Mouse (Mus musculus) retina, postnatal 1 day (tissue): ENCODE results near the gene Phf23.
A peak's percentile ranks its signal among the peaks of the same experiment; 100 is the strongest.

ENCODE experiments used
- DNase-seq: peaks from one replicate; pipeline ENCODE4 v3.0.0-alpha.2; 2012

Gene Phf23

DNA sequence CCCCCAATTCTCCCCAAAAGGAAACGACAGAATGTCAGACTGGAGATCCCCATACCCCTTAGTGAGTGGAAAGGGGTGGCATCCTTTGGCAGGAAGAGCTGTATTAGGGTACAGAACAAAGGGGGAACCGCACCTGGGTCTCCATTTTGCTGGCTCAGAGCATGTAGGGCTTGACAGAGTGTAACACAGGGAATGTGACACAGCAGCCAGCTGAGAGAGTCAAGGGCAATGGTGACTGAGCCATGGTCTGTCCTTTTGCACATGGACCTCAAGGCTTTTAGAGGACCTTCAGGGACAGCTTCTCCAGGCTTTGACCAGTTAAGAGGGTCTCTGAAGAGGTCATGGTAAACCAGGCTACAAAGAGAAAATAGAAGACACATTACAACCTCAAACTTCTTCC, 20.7 kb upstream of the Phf23 start:
- no peak for DNase-seq

DNA sequence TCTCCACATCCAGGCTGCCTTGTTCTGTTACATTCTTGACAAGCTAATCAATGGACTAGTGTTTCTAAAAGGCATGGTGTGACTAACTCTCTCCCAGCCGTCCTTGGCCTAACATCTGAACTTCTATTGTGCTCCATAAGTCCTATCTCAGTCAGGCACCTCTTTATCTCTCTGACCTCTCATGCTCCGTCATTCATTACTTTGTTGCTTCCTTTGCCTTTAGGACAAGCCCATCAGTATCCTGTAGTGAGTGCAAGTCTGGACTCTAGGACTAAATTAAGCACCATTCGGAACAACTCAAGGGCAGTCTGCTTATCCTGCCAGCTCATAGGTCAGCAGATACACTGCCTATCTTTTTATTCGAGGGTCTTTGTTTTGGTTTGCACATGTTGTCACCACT, 19.3 kb upstream of the Phf23 start:
- no peak for DNase-seq

DNA sequence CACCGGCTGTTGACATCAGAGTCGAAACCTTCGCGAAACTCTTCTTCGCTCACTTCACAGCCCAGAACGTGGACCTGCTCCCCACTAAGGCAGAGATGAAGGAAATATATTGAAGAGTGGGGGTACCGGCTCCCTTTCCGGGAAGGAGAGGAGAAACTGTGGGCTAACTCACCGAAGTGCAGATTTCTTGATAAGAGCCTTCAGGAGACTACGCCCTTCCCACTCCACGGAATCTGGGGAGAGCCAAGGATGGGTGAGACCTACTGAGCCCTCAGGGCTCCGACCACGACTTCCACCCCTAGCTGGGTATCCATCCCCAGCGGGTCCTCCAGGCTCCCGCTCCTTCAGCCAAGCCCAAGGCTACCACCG, 15.8 kb upstream of the Phf23 start:
- no peak for DNase-seq

DNA sequence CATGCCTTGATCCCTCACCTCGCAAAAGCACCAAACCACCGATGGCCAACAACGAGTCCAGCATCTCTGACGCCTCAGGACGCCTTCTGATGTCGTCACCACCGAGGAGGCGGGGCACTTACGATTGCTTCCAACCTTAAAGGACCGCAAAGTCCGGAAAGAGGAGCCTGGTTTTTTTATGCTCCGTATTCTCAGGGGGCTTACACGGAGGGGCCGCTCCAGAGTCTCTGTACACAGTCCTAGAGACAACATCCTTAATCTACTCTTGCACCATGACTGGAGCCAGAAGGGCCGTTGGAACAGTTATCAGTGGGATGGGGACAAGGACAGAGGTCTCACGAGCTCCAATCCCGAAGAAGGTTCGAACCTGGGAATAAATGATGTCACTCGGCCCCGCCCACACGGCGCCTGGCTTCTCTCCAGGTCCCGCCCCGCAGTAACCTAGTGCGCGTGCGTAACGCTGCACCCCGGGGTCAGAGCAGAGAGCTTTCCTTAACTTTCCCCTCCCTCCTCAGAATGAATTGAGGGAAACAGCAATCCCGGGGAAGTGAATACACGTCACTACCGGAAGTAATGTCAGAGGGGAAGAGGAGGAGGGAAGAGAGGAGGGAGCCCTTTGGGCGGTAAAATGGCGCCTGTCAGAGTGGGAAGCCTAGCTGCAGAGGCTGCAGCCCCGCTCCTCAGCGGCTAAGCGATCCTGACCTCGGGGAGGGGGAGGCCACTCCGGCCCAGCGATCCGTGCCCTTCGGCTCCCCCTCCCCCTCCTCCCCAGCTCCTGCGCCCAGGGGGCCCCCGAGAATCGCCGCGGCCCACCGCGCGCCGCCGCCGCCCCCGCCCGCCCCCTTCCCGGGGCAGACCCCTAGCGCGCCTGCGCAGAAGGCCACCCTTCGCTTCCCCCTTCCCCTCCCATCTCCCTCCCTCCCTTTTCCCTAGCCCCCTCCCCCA, 15.1 kb upstream of the Phf23 start:
- peak; percentile 100 for DNase-seq

DNA sequence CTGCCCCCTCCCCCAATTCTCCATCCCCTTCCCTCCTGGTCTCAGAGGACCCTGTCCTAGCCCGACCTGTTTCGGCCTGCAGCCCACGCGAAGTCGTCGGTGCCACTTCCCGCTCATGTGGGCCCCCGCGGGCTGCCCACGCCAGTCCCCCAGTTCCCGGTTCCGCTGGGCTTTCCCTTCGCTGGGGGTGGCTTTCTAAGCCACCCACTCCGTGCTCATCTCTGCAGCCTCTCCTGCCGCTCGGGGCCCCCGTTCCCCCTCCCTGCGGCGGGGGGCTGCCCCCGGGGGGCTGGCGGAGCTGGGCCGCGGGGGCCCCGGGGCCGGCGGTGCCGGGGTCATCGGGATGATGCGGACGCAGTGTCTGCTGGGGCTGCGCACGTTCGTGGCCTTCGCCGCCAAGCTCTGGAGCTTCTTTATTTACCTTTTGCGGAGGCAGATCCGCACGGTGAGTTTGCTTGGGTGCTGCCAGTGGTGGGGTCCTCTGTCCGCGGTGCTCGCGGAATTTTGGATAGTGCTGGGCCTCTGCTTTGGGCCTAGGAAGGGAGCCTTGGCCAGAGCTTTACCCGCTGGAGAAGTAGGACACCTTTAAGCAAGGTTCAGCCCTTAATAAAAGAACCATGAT, 14.3 kb upstream of the Phf23 start, which contains the start of gene Ctdnep1:
Gene Ctdnep1 (plus strand): TSS at position 16 of the 622 bp plus-strand sequence.
- no peak for DNase-seq

DNA sequence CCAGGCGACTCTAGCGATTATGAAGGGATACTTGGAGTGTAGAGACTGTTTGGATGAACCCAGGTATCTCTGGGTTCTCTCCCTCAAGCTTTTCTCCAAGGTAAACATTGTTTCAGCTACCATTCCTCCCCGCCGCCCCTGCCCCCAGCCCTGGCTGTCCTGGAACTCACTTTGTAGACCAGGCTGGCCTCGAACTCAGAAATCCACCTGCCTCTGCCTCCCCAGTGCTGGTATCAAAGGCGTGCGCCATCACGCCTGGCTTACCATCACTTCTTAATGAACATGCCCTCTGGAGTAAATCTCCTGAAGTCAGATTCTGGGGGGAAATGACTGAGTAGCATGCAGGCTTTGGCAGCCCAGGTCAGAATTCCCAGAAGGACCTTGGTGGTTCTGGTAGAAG, 13.4 kb upstream of the Phf23 start, which contains the start of gene Elp5:
Gene Elp5 (minus strand): TSS at position 293 of the 400 bp plus-strand sequence.
- no peak for DNase-seq

DNA sequence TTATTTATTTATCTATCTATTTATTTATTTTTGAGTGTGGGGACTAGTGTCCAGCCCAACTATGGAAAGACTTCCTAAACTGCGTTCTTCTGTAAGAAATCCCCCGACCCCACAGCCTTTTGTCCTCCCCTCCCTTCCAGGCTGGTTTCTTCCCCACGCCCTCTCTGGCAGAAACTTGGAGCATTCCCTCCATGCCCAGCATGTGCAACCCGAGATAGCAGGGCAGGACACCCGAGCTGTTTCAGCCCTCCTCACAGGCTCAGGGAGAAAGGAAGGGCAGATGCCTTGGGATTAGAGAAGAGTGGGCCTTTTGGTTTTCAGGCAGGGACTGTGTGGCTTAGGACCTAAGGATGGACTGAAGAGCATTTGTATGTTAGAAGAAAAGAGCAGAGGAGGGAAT, 12.7 kb upstream of the Phf23 start:
- no peak for DNase-seq

DNA sequence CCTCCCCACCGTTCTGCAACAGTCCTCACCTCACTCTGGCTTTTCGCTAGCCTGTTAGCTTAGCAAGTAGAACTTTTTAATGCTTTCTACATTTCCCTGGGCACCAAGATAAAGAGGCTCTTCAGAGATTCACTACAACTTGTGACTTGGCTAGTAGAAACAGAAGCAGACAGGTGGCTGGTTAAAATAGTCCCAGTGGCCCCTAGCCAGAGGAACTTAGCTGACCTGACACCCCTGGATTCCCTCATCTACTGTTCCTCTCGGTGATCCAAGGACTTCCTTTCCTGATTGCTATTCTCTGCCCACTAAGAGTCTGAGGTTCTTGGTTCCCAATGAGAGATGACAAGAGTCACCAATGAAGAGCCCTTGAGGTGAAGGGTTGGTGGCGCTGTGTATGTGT, 12.2 kb upstream of the Phf23 start:
- DNase-seq, result no peak

DNA sequence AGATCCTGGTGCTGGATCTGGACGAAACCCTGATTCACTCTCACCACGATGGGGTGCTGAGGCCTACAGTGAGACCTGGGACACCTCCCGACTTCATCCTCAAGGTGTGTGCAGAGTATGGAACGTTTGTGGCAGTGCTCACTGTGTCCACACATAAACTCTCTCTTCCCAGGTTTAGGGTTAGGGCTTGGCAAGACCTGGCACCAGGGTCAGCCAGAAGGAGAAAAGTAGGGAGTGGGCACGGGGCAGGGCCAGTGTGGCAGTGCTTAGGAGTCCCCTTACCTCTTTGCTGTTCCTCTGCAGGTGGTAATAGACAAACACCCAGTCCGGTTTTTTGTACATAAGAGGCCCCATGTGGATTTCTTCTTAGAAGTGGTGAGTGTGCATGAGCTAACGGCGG, 11.1 kb upstream of the Phf23 start:
- no peak for DNase-seq

DNA sequence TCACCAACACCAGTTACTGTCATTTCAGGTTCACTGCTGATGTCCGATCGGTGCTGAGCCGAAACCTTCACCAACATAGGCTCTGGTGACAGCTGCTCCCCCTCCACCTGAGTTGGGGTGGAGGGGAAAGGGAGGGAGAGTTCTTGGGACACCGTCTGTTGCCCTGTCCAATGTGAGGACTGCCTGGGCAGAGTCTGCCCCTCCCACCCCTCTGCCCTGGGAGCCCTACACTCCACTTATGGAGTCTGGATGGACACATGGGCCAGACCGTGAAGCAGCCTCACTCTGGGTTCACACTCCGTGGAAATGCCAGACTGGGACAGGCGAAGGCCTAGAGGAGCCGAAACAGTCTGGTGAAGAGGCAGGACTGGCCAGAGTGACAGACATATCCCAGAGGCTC, 5.6 kb upstream of the Phf23 start:
- DNase-seq, result no peak

DNA sequence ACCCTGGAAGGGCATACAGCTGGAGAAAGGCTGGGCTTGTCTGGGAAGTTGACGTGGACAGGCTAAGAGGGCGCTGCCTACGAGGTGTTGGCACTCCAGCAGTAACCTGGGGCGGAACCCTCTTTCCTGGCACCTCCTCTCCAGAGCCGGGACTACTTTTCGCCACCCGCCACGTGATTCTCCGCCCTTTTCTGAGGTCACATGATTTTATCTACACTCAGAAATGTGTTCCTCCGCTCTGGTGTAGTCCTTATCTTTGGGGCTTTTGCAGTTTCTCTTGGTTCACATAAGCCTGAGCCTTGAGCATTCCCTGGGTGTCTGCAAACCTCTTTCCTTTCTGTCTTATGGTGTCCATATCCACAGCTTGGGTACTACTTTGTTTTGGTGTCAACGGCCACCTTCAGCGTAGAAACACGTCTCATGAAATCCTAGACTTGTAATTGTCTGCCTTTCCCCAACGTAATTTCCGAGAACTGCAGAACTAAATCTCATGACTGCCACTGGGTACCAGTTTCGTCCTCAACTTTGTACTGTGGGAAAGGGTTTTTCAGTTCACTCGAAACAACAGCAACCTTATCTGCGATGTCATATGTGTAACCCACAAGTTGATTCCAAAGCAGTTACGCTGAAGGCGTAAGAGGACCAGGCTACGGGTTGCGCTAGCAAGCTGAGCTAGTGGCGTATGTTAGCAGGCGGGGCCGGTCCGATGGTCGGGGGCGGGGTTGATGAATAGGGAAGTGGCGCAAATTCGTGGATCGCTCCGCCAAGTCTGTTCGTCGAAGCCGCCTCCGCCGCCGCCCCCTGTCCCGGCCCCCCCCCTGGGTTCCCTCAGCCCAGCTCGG, 4.5 kb upstream of the Phf23 start, which contains the start of gene Gabarap:
Gene Gabarap (plus strand): TSS at position 294 of the 842 bp plus-strand sequence.
- peak; percentile 98 for DNase-seq

DNA sequence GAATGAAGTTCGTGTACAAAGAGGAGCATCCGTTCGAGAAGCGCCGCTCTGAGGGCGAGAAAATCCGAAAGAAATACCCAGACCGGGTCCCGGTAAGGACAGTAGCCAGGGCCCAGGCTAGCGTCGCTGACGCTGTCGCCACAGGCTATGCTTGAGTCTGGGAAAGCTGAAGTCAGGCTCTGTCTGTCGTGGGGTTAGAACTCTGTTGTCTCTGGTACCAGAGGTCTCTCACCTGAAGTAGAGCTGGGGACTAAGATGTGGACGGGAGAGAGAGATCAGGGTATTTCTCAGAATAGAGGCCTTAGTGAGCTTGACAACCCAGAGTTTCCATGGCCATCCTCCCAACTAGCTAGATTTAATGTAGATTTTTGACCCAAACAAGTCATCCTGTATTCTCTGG, 3.9 kb upstream of the Phf23 start:
- no peak for DNase-seq

DNA sequence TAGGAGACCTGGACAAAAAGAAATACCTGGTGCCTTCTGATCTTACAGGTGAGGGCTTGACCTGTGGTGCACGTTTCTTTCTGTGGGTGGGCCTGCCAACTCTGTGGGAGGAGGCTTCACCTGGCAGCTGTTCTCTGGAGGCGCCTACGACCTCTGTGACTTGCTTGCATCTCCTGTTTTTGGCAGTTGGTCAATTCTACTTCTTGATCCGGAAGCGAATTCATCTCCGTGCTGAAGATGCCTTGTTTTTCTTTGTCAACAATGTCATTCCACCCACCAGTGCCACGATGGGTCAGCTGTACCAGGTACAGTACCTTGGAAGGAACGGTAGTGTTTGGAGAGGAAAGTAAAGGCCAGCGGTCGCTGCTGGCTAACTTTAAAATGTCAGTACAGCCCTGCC, 3.2 kb upstream of the Phf23 start:
- DNase-seq, result no peak

DNA sequence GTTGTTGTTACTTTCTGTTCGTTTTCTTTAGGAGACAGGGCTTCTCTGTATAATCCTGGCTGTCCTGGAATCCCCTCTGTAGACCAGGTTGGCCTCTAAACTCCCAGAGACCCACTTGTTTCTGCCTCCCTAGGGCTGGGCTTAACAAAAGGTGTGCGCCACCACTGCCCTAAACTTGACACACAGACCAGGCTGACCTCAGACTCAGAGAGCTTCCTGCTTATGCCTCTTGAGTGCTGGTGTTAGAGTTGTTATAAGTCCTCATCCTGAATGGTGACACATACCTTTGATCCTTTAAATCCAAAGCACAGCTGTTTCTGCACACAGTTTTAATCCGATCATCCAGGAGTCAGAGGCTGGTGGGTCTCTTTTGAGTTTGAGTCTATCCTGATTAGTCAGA, 2.6 kb upstream of the Phf23 start:
- peak; percentile 44 for DNase-seq

DNA sequence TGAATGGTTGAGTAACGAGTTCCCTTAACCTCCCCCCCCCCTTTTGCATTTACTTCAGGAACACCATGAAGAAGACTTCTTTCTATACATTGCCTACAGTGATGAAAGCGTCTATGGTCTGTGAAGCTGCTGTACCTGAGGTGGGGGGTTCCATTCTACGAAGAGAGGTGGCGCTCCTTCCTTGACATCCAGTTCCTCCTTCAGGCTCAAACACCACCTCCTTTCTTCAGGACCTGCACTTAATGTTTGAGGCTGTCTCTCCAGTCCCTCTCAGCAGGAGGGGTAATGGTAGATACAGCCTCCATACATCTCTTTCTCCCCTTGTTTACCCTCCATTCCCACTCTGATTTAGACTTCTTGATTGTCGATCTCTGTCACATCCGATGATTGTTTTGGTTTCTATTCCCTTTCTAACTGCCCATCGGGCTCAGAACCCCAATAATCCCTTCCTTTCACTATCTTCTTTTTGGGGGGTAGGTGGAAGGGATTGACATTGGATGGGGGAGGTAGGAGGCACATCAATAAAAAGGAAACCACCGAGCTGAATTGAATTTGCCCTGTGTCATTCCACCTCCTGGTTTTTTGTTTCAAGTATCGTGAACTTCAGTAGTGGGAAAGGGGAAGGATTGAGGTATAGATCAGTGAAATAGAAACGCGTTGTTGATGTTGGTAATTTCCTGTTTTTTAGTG, 1.0 kb upstream of the Phf23 start:
- no peak for DNase-seq

DNA sequence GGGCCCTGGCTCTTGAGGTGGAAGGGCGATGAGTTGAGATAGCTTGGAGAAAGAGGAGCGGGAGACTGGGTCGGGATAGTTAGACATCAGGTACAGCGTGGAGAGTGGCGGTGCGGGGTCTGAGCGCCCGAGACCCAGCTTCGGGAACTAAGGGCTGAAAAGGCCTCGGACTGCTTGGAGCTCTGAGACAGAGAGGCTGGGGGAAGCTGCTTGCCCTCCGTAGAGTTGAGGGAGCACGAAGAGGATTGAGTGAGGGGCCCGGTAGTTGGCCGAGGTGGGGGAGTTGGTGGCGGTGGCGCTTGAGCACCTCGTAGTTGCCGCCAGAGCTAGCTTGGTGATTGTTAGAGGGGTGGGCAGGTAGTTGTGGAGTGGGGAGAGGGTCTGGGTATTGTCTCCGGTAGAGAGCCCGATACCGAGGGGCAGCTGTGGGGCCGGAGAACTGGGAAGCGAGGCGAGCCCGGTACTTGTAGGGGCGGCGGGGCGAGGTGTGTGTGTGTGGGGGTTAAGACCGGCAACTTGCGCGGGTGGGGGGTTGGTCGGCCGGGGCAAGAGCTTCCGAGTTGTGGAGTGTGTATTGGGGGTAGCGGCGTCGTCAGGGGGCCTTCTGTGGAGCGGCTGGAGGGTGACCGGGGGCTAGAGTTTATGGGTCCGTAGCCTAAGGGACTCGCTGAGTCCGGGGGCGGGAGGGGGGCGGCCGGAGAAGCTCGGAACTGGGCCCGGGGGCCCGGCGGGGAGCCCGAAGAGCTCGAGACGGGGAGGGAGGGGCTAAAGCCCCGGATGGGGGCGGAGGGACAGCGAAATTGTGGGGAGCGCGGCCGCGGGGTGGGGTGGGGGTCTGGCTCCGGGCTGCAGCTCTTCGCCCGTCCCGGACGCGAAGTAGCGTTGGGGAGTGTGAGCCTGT, 834 bp downstream of the Phf23 start:
- no peak for DNase-seq

DNA sequence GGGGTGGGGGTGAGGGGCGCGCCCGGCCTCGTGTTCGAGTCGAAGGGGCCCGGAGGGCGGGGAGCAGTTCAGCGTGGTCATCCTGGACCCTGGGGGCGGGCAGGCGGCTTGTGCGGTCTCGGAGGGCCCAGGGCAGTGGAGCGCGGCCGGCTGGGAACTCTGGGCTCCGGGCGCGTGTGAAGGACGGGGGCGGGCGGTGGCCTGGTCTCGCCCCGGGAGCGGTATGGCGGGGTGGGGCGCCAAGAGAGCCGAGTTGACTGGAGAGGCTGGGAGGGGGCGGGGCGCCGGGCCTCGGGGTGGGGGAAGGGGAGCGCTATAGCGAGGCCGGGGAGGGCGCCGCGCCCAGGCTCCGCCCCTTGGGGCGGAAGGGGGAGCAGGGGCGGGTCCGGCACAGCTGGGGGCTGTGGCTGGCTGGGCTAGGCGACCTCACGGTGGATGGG, 1.5 kb downstream of the Phf23 start:
- peak; percentile 90 for DNase-seq

DNA sequence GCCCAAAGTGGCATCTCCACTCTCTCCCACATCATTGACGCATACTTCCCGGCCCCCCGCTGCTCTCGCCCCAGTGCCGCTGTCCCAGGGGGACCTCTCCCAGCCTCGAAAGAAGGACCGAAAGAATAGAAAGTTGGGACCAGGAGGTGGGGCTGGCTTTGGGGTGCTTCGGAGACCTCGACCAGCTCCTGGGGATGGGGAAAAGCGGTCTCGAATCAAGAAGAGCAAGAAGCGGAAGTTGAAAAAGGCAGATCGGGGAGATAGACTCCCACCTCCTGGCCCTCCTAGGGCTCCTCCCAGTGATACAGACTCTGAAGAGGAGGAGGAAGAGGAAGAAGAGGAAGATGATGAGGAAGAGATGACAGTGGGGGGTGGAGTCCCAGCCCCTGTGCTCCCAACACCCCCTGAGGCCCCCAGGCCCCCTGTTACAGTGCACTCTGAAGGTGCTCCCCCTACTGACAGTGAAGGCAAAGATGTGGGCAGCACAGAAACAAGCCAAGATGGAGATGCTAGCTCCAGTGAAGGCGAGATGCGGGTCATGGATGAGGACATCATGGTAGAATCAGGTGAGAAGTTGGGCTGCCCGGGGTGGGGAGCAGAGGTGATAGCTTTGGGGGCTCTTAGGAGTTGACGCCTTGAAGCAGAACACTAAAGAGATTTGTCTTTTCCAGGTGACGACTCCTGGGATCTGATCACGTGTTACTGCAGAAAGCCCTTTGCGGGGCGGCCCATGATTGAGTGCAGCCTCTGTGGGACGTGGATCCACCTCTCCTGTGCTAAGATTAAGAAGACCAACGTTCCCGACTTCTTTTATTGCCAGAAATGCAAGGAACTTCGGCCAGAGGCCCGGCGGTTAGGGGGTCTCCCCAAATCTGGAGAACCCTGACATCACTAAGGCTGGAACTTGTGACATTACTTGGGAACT, 3.3 kb downstream of the Phf23 start:
- no peak for DNase-seq

DNA sequence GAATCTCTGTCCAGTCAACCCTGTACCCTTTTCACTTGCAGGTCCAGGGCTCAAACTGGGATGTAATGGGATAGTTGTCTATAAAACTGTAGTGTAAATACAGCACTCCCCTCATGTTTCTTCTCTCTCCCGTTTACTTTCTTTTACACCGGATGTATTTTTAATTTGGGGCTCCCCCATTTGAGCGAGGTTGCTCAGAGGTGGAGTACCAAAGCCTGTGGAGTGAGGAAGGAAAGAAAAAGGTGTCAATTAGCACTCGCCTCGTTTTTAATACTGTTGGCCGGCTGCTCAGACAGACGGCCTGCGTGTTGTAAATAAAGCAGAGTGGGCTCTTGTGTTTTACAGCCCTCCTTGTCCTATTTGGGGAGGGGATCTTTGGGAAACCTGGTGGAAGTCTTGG, 4.1 kb downstream of the Phf23 start:
- DNase-seq, result no peak

DNA sequence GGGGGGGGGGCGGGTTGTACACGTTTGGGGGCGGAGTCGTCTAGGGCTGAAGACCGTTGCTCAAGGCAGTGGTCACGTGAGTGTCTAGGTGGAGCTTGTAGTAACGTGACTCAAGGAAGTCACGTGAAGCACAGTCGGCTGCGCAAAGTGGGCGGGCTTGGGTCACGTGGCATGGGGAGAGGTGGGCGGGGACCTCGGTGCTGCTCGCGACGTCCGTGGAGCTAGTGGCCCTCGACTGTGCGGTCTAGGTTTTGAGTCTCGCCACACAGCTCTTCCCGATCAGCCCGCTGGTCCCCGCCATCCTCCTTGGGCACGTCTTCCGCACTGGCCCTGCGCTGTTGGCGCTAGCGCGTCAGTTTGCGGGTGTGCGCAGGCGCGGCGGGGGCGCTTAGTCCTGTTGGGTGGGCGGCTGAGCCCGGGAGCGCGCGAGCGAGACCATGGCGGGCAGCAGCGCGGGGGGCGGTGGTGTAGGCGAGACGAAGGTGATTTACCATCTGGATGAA, 4.9 kb downstream of the Phf23 start, which contains the start of gene Dvl2:
Gene Dvl2 (plus strand): TSS at position 200 of the 503 bp plus-strand sequence.
- peak; percentile 97 for DNase-seq
